ENCODE assay signal across 8 mouse cellular contexts in genomic region chr13:94359282-94359920, GRCm38 (mm10). TPM values are rescaled to one million over a fixed set of nuclear protein-coding genes. Genes with fewer than 3 reads are reported as not detected.
DNase-seq lines count a peak whose midpoint lies in the region; ATAC-seq and TF ChIP-seq lines count a peak whose summit lies in the region.

No protein-coding gene starts in this region.

- peak overlapping the region; percentile 86 for H3K9ac ChIP-seq in kidney, postnatal 0 days (ENCODE audit: low read depth, low read length)
- peak overlapping the region; percentile 84 for H3K9ac ChIP-seq in neural tube, embryonic 12.5 days

- peak overlapping the region; percentile 68 for H3K4me3 ChIP-seq in layer of hippocampus, adult 2 months
- H3K4me3 ChIP-seq in embryonic facial prominence, embryonic 10.5 days = peak overlapping the region; percentile 94
- peak overlapping the region; percentile 81 for H3K4me3 ChIP-seq in kidney, postnatal 0 days (replicated peaks; ENCODE audit: low read depth, low read length)
- H3K4me3 ChIP-seq in neural tube, embryonic 12.5 days = peak overlapping the region; percentile 80

- peak overlapping the region; percentile 78 for H3K4me2 ChIP-seq in kidney, postnatal 0 days (ENCODE audit: low read length)
- peak overlapping the region; percentile 85 for H3K4me2 ChIP-seq in neural tube, embryonic 12.5 days (replicated peaks)

- 18% methylated on average over 25 of the region's 25 CpGs for WGBS in embryonic facial prominence, embryonic 10.5 days
- WGBS in kidney, postnatal 0 days = 16% methylated on average over 25 of the region's 25 CpGs
- 18% methylated on average over 25 of the region's 25 CpGs for WGBS in neural tube, embryonic 12.5 days

- peaks cover 15% of the 10 kb centered on the region for H3K36me3 ChIP-seq in embryonic facial prominence, embryonic 10.5 days (replicated peaks)
- H3K36me3 ChIP-seq in kidney, postnatal 0 days (ENCODE audit: insufficient read depth, low read length) = no peaks in the 10 kb centered on the region
- peaks cover 6% of the 10 kb centered on the region; the same call in 1 of the 2 replicates for H3K36me3 ChIP-seq in neural tube, embryonic 12.5 days

- peaks cover 18% of the 10 kb centered on the region for H3K4me1 ChIP-seq in embryonic facial prominence, embryonic 10.5 days
- H3K4me1 ChIP-seq in kidney, postnatal 0 days (replicated peaks; ENCODE audit: insufficient read depth, low read length) = peaks cover 4% of the 10 kb centered on the region; the same call in 1 of the 2 replicates
- peaks cover 7% of the 10 kb centered on the region; the same call in 1 of the 2 replicates for H3K4me1 ChIP-seq in neural tube, embryonic 12.5 days

- ATAC-seq in kidney, postnatal 0 days (replicated peaks; ENCODE audit: low FRiP score, low read depth) = peak; percentile 20; the same call in 1 of the 2 replicates
- peak; percentile 57; the same call in 1 of the 2 replicates for ATAC-seq in neural tube, embryonic 12.5 days (ENCODE audit: low FRiP score, low read depth)

- no peak for TF ChIP-seq CTCF in layer of hippocampus, adult 2 months (conservative IDR thresholded peaks at IDR 0.05)
- TF ChIP-seq CTCF in kidney, postnatal 0 days (IDR thresholded peaks at IDR 0.05; ENCODE audit: low read depth) = no peak

- DNase-seq in layer of hippocampus, adult 2 months (ENCODE audit: low spot score in 2 of 2) = no peak
- no peak for DNase-seq in layer of hippocampus, adult 18-20 months (ENCODE audit: low spot score in 2 of 2)
- DNase-seq in embryonic facial prominence, embryonic 10.5 days (ENCODE audit: low spot score) = no peak
- peak; percentile 34 for DNase-seq in kidney, postnatal 0 days (ENCODE audit: low spot score)
- DNase-seq in adrenal gland, adult 8-10 months = no peak
- DNase-seq in gastrocnemius, adult 8-10 months (ENCODE audit: low spot score in 2 of 2) = no peak
- DNase-seq in left cerebral cortex, adult 9 months (ENCODE audit: low spot score in 2 of 2) = no peak

- no peaks in the 10 kb centered on the region for H3K9me3 ChIP-seq in embryonic facial prominence, embryonic 10.5 days
- H3K9me3 ChIP-seq in kidney, postnatal 0 days (replicated peaks; ENCODE audit: low read length) = no peaks in the 10 kb centered on the region
- H3K9me3 ChIP-seq in neural tube, embryonic 12.5 days = no peaks in the 10 kb centered on the region

- peak overlapping the region; percentile 92 for H3K27ac ChIP-seq in layer of hippocampus, adult 2 months
- H3K27ac ChIP-seq in embryonic facial prominence, embryonic 10.5 days (replicated peaks) = peak overlapping the region; percentile 94
- H3K27ac ChIP-seq in kidney, postnatal 0 days = peak overlapping the region; percentile 89
- peak overlapping the region; percentile 75 for H3K27ac ChIP-seq in neural tube, embryonic 12.5 days

- no peaks in the 10 kb centered on the region for H3K27me3 ChIP-seq in embryonic facial prominence, embryonic 10.5 days (replicated peaks; ENCODE audit: low read depth, poor library complexity, severe bottlenecking)
- H3K27me3 ChIP-seq in kidney, postnatal 0 days (ENCODE audit: insufficient read depth, low read length) = no peaks in the 10 kb centered on the region
- H3K27me3 ChIP-seq in neural tube, embryonic 12.5 days (replicated peaks) = no peaks in the 10 kb centered on the region

RNA-seq across cellular contexts. Expression of gene Ap3b1, which starts 0.6 kb away (rescaled TPM):
- total RNA-seq in layer of hippocampus, adult 2 months (2021) = 10 to 100 TPM; 58.5 to 58.9 TPM
- total RNA-seq in layer of hippocampus, adult 18-20 months (2021) = 10 to 100 TPM; 56.0 to 56.3 TPM
- 35.8 and 37.7 TPM in 2 replicates for polyA plus RNA-seq in embryonic facial prominence, embryonic 10.5 days (2016; fragmentation: Nextera tagmentation; extraction: Ambion mirVana)
- 32.9 and 38.8 TPM in 2 replicates for polyA plus RNA-seq in kidney, postnatal 0 days (2015; fragmentation: Nextera tagmentation; extraction: Ambion mirVana)
- polyA plus RNA-seq in neural tube, embryonic 12.5 days (2016; fragmentation: Nextera tagmentation; extraction: Ambion mirVana) = 36.2 and 37.1 TPM in 2 replicates
- 10 to 100 TPM; 42.7 to 51.8 (median 48.8) TPM for total RNA-seq in adrenal gland, adult 8-10 months (2022)
- total RNA-seq in gastrocnemius, adult 8-10 months (2022) = 10 to 100 TPM; 23.8 to 25.9 (median 24.7) TPM
